Mouse (Mus musculus) intestine, embryonic 14.5 days (tissue): Measurements from ENCODE around the gene Nbea. TPM values are rescaled to one million over a fixed set of nuclear protein-coding genes. Genes with fewer than 3 reads are reported as not detected.
A peak's percentile ranks its signal among the peaks of the same experiment; 100 is the strongest.

Experiments
- ATAC-seq: fragments of 200-750 bp; cut with Nextera tagmentation; replicated peaks from 2 replicates; pipeline ENCODE4 v1.8.0; 2017; ENCODE audit warnings: low read depth, moderate number of reproducible peaks, moderate TSS enrichment, moderate library complexity; ENCODE audit not compliant: low FRiP score, low TSS enrichment
- DNase-seq: peaks from one replicate; pipeline ENCODE4 v3.0.0-alpha.2; 2018; ENCODE audit warnings: low spot score
- H3K27ac ChIP-seq: fragments of 300-500 bp; sonication (generic); 2 replicates; pipeline ENCODE4 v1.5.1; 2014; ENCODE audit warnings: low read depth, mild to moderate bottlenecking, control low read depth
- H3K27me3 ChIP-seq: fragments of 300-500 bp; sonication (generic); replicated peaks from 2 replicates; pipeline ENCODE4 v1.6.1; 2014; ENCODE audit warnings: low read length, control low read depth; ENCODE audit not compliant: control insufficient read depth, insufficient read depth
- H3K36me3 ChIP-seq: fragments of 300-500 bp; sonication (generic); 2 replicates; pipeline ENCODE4 v1.6.1; 2014; ENCODE audit warnings: low read length, control low read depth; ENCODE audit not compliant: control insufficient read depth, insufficient read depth
- H3K4me1 ChIP-seq: fragments of 300-500 bp; sonication (generic); replicated peaks from 2 replicates; pipeline ENCODE4 v1.6.1; 2014; ENCODE audit warnings: low read length, control low read depth, mixed read lengths; ENCODE audit not compliant: control insufficient read depth, insufficient read depth
- H3K4me2 ChIP-seq: fragments of 300-500 bp; sonication (generic); 2 replicates; pipeline ENCODE4 v1.6.1; 2014; ENCODE audit warnings: low read length
- H3K4me3 ChIP-seq: fragments of 300-500 bp; sonication (generic); 2 replicates; pipeline ENCODE4 v1.5.1; 2014; ENCODE audit warnings: low read depth, low read length, control low read depth, mixed read lengths
- H3K9ac ChIP-seq: fragments of 300-500 bp; sonication (generic); 2 replicates; pipeline ENCODE4 v1.6.1; 2014; ENCODE audit warnings: mild to moderate bottlenecking, low read length
- H3K9me3 ChIP-seq: fragments of 300-500 bp; sonication (generic); 2 replicates; pipeline ENCODE4 v1.6.1; 2016; ENCODE audit warnings: low read length, control low read depth; ENCODE audit not compliant: control insufficient read depth
- WGBS: fragments of 180-500 bp; shearing (Covaris S2); extraction: QIAGEN DNeasy Blood & Tissue Kit; methylation state at CpG from one replicate; pipeline ENCODE4 v1.1.7; 2014; 5-methylcytosine and 5-hydroxymethylcytosine counted together
- polyA plus RNA-seq: library from polyadenylated mRNA; unstranded; fragments of >200 nt; fragmentation: Nextera tagmentation; extraction: Ambion mirVana; gene quantifications from 2 replicates; pipeline ENCODE4 v1.2.1, GENCODE M21; 2014

Gene Nbea
- polyA plus RNA-seq, 1 experiment from 2014 or later = 18.7 TPM

- ATAC-seq (no peak), DNase-seq (no peak)
- H3K27me3 ChIP-seq = no peaks in the 10 kb centered on the region
- H3K27ac ChIP-seq = no peak overlapping the region
- no peak overlapping the region for H3K4me2 ChIP-seq
- H3K9me3 ChIP-seq = no peaks in the 10 kb centered on the region
- no peaks in the 10 kb centered on the region for H3K36me3 ChIP-seq
- H3K4me1 ChIP-seq = peaks cover 5% of the 10 kb centered on the region; the same call in 1 of the 2 replicates
- H3K9ac ChIP-seq = no peak overlapping the region
- no peak overlapping the region for H3K4me3 ChIP-seq
- WGBS = 73% methylated on average over 2 of the region's 2 CpGs
These were observed 388.7 kb downstream of the Nbea start for GRCm38 (mm10) chr3:55794768-55795167.

GRCm38 (mm10) chr3:55793842-55794575 is 389.5 kb downstream of the Nbea start:
- H3K9ac ChIP-seq = no peak overlapping the region
- H3K27ac ChIP-seq = no peak overlapping the region
- H3K4me2 ChIP-seq = no peak overlapping the region
- H3K9me3 ChIP-seq = no peaks in the 10 kb centered on the region
- DNase-seq (no peak), ATAC-seq (no peak)
- H3K36me3 ChIP-seq = no peaks in the 10 kb centered on the region
- peaks cover 5% of the 10 kb centered on the region; the same call in 1 of the 2 replicates for H3K4me1 ChIP-seq
- 57% methylated on average over 7 of the region's 7 CpGs for WGBS
- no peak overlapping the region for H3K4me3 ChIP-seq
- peaks cover 4% of the 10 kb centered on the region; the same call in 1 of the 2 replicates for H3K27me3 ChIP-seq

- Histone ChIP-seq H3K4me2 (no peak overlapping the region), H3K36me3 (no peaks in the 10 kb centered on the region), H3K27ac (no peak overlapping the region), H3K4me3 (no peak overlapping the region), H3K9ac (no peak overlapping the region), H3K27me3 (peaks cover 15% of the 10 kb centered on the region; the same call in 1 of the 2 replicates), H3K9me3 (no peaks in the 10 kb centered on the region), H3K4me1 (peaks cover 5% of the 10 kb centered on the region; the same call in 1 of the 2 replicates)
- ATAC-seq (no peak), DNase-seq (no peak)
- WGBS = 75% methylated on average over 5 of the region's 5 CpGs
These were observed 391.2 kb downstream of the Nbea start for GRCm38 (mm10) chr3:55792251-55792650.

GRCm38 (mm10) chr3:55790609-55791008 is 392.9 kb downstream of the Nbea start:
- 77% methylated on average over 4 of the region's 4 CpGs for WGBS
- H3K4me3 ChIP-seq = no peak overlapping the region
- peaks cover 5% of the 10 kb centered on the region; the same call in 1 of the 2 replicates for H3K4me1 ChIP-seq
- H3K4me2 ChIP-seq = no peak overlapping the region
- peaks cover 31% of the 10 kb centered on the region for H3K27me3 ChIP-seq
- DNase-seq (no peak), ATAC-seq (no peak)
- no peak overlapping the region for H3K27ac ChIP-seq
- no peaks in the 10 kb centered on the region for H3K36me3 ChIP-seq
- H3K9me3 ChIP-seq = no peaks in the 10 kb centered on the region
- no peak overlapping the region for H3K9ac ChIP-seq

GRCm38 (mm10) chr3:55789856-55790255 is 393.6 kb downstream of the Nbea start:
- ATAC-seq = no peak
- WGBS = 64% methylated on average over 2 of the region's 2 CpGs
- no peak for DNase-seq
- H3K9ac ChIP-seq = no peak overlapping the region
- peaks cover 5% of the 10 kb centered on the region; the same call in 1 of the 2 replicates for H3K4me1 ChIP-seq
- no peaks in the 10 kb centered on the region for H3K9me3 ChIP-seq
- H3K4me2 ChIP-seq = no peak overlapping the region
- no peak overlapping the region for H3K4me3 ChIP-seq
- no peak overlapping the region for H3K27ac ChIP-seq
- no peaks in the 10 kb centered on the region for H3K36me3 ChIP-seq
- H3K27me3 ChIP-seq = peaks cover 37% of the 10 kb centered on the region

- DNase-seq = no peak
- ATAC-seq = no peak
These were observed 394.8 kb downstream of the Nbea start for GRCm38 (mm10) chr3:55788621-55789201.

GRCm38 (mm10) chr3:55788214-55788586 is 395.3 kb downstream of the Nbea start:
- no peaks in the 10 kb centered on the region for H3K36me3 ChIP-seq
- 0 out of 2 replicates have a peak, but pooled peaks cover under 1% of the 10 kb centered on the region for H3K4me1 ChIP-seq
- ATAC-seq = no peak
- H3K9ac ChIP-seq = no peak overlapping the region
- H3K27me3 ChIP-seq = peaks cover 49% of the 10 kb centered on the region
- DNase-seq = no peak
- no peaks in the 10 kb centered on the region for H3K9me3 ChIP-seq
- H3K27ac ChIP-seq = no peak overlapping the region
- peak overlapping the region; percentile 65 for H3K4me2 ChIP-seq
- peak overlapping the region; percentile 37 for H3K4me3 ChIP-seq
- WGBS = 13% methylated on average over 4 of the region's 4 CpGs

More at GRCm38 (mm10) chr3:55788621-55789201, 394.8 kb downstream of the Nbea start:
- Histone ChIP-seq H3K27ac (no peak overlapping the region), H3K4me3 (no peak overlapping the region), H3K27me3 (peaks cover 44% of the 10 kb centered on the region), H3K4me2 (no peak overlapping the region), H3K9me3 (no peaks in the 10 kb centered on the region), H3K36me3 (no peaks in the 10 kb centered on the region), H3K9ac (no peak overlapping the region), H3K4me1 (no peaks in the 10 kb centered on the region)
- 31% methylated on average over 5 of the region's 5 CpGs for WGBS

- ATAC-seq = peak; percentile 47; the same call in 1 of the 2 replicates
- no peaks in the 10 kb centered on the region for H3K9me3 ChIP-seq
- H3K36me3 ChIP-seq = no peaks in the 10 kb centered on the region
- H3K27me3 ChIP-seq = peaks cover 55% of the 10 kb centered on the region
- H3K4me2 ChIP-seq = peak overlapping the region; percentile 65
- DNase-seq = peak; percentile 88
- 1% methylated on average over 54 of the region's 54 CpGs for WGBS
- peak overlapping the region; percentile 40; the same call in 1 of the 2 replicates for H3K9ac ChIP-seq
- H3K4me3 ChIP-seq = peak overlapping the region; percentile 37
- H3K4me1 ChIP-seq = peaks cover 6% of the 10 kb centered on the region; the same call in 1 of the 2 replicates
- H3K27ac ChIP-seq = peak overlapping the region; percentile 23; the same call in 1 of the 2 replicates
These were observed 395.9 kb downstream of the Nbea start for GRCm38 (mm10) chr3:55787487-55788213.
